Mouse (Mus musculus) gastrocnemius, adult 8-10 months (tissue): ENCODE results near the gene Gm11555. TPM values are rescaled to one million over a fixed set of nuclear protein-coding genes. Genes with fewer than 3 reads are reported as not detected.
"Not testable (repeated sequence)": the region's sequence is repeated elsewhere in the genome, so short reads cannot be mapped to it uniquely, and the experiment has no call there.

Experiments
- DNase-seq, 2 experiments: peaks; one replicate each; pipeline ENCODE4 v3.0.0; 2022; ENCODE audit warnings: low spot score in 2 of 2
- total RNA-seq, 4 experiments: library from RNA; stranded (reverse); gene quantifications; 2 replicates each; pipeline ENCODE4 v1.2.4; 2022

The Gm11555 gene
- total RNA-seq, 4 experiments from 2014 or later, result not detected

GRCm38 (mm10) chr11:99603208-99603607, 46.8 kb downstream of the Gm11555 start, which contains the start of gene Gm11938:
TSS of gene Gm11938 (minus strand) at chr11:99603308.
- not testable (repeated sequence) for DNase-seq

Other genes starting within 250 kb of the Gm11555 start
- under 1 TPM in 1 of 4 experiments, not detected in 3; 0.17 TPM for gene Krt12, start 228.0 kb downstream of the Gm11555 start, total RNA-seq
- gene Krt20, start 212.1 kb downstream of the Gm11555 start, total RNA-seq, result under 1 TPM in 1 of 4 experiments, not detected in 3; 0.13 TPM
- gene Krt23, start 157.1 kb downstream of the Gm11555 start, total RNA-seq, result not detected
- gene Krt39, start 128.9 kb downstream of the Gm11555 start, total RNA-seq, result not detected
- gene Krt40, start 107.1 kb downstream of the Gm11555 start, total RNA-seq, result not detected
- gene Krtap3-3, start 99.4 kb downstream of the Gm11555 start, total RNA-seq, result not detected
- gene Krtap3-2, start 93.4 kb downstream of the Gm11555 start, total RNA-seq, result not detected
- not detected for gene Gm11939, start 90.8 kb downstream of the Gm11555 start, total RNA-seq
- not detected for gene Krtap3-1, start 83.6 kb downstream of the Gm11555 start, total RNA-seq
- gene Krtap1-5, start 69.2 kb downstream of the Gm11555 start, total RNA-seq, result not detected
- not detected for gene Krtap1-4, start 66.6 kb downstream of the Gm11555 start, total RNA-seq
- not detected for gene Krtap1-3, start 58.9 kb downstream of the Gm11555 start, total RNA-seq
- gene Krtap9-3, start 52.1 kb downstream of the Gm11555 start, total RNA-seq, result not detected
- gene Gm11938, start 46.9 kb downstream of the Gm11555 start, total RNA-seq, result not detected
- gene Gm11937, start 40.0 kb downstream of the Gm11555 start, total RNA-seq, result not detected
- gene Krtap2-4, start 35.4 kb downstream of the Gm11555 start, total RNA-seq, result not detected
- not detected for gene Gm11562, start 29.8 kb downstream of the Gm11555 start, total RNA-seq
- not detected for gene Krtap4-1, start 22.0 kb downstream of the Gm11555 start, total RNA-seq
- not detected for gene Krtap4-2, start 15.2 kb downstream of the Gm11555 start, total RNA-seq
- not detected for gene Krtap4-7, start 6.1 kb downstream of the Gm11555 start, total RNA-seq
- gene Gm11563, start 8.7 kb upstream of the Gm11555 start, total RNA-seq, result not detected
- gene Krtap4-6, start 15.7 kb upstream of the Gm11555 start, total RNA-seq, result not detected
- not detected for gene Gm14190, start 40.5 kb upstream of the Gm11555 start, total RNA-seq
- gene Gm14180, start 84.1 kb upstream of the Gm11555 start, total RNA-seq, result not detected
- not detected for gene Gm11595, start 122.7 kb upstream of the Gm11555 start, total RNA-seq
- not detected for gene Krtap4-8, start 130.5 kb upstream of the Gm11555 start, total RNA-seq
- not detected for gene Krtap4-9, start 135.0 kb upstream of the Gm11555 start, total RNA-seq
- gene Gm11596, start 143.2 kb upstream of the Gm11555 start, total RNA-seq, result not detected
- not detected for gene Gm11569, start 148.7 kb upstream of the Gm11555 start, total RNA-seq
- not detected for gene Gm11554, start 154.2 kb upstream of the Gm11555 start, total RNA-seq
- gene Krtap4-13, start 159.7 kb upstream of the Gm11555 start, total RNA-seq, result not detected
- gene Gm11564, start 165.4 kb upstream of the Gm11555 start, total RNA-seq, result not detected
- not detected for gene 2300003K06Rik, start 187.8 kb upstream of the Gm11555 start, total RNA-seq
- not detected for gene Krtap4-16, start 201.4 kb upstream of the Gm11555 start, total RNA-seq
- gene Gm11568, start 207.7 kb upstream of the Gm11555 start, total RNA-seq, result not detected
- not detected for gene Gm11559, start 214.2 kb upstream of the Gm11555 start, total RNA-seq
- gene Krtap9-1, start 223.2 kb upstream of the Gm11555 start, total RNA-seq, result not detected
- gene Gm11567, start 229.0 kb upstream of the Gm11555 start, total RNA-seq, result not detected